Mouse (Mus musculus) erythroblast, embryonic 14.5 days (primary cell): ENCODE data around the gene Robo1.

Source experiments
- GATA1 ChIP-seq: IDR thresholded peaks from 2 replicates; pipeline ENCODE4 v1.6.1; 2012; ENCODE audit warnings: low read length, inconsistent platforms, mixed read lengths
- TAL1 ChIP-seq: IDR thresholded peaks from 3 replicates; pipeline ENCODE4 v1.6.1; 2012; ENCODE audit warnings: low read length, inconsistent platforms, mixed read lengths

GRCm38 (mm10) chr16:72691909-72692308 is 383.8 kb downstream of the Robo1 start:
- TF ChIP-seq GATA1, result no peak
- no peak for TF ChIP-seq TAL1
